Mouse (Mus musculus) mammary gland, adult 2 months (tissue): Measurements from ENCODE around the gene Tmem209. TPM values are rescaled to one million over a fixed set of nuclear protein-coding genes. Genes with fewer than 3 reads are reported as not detected.

ENCODE experiments used
- polyA plus RNA-seq: library from polyadenylated mRNA; depleted of rRNA; stranded (reverse); fragments of >200 nt; gene quantifications from 2 replicates; pipeline ENCODE4 v1.2.3, GENCODE M21; 2012; ENCODE audit warnings: low replicate concordance; rRNA removed

The Tmem209 gene
- polyA plus RNA-seq = 29.0 and 75.8 TPM in 2 replicates

DNA sequence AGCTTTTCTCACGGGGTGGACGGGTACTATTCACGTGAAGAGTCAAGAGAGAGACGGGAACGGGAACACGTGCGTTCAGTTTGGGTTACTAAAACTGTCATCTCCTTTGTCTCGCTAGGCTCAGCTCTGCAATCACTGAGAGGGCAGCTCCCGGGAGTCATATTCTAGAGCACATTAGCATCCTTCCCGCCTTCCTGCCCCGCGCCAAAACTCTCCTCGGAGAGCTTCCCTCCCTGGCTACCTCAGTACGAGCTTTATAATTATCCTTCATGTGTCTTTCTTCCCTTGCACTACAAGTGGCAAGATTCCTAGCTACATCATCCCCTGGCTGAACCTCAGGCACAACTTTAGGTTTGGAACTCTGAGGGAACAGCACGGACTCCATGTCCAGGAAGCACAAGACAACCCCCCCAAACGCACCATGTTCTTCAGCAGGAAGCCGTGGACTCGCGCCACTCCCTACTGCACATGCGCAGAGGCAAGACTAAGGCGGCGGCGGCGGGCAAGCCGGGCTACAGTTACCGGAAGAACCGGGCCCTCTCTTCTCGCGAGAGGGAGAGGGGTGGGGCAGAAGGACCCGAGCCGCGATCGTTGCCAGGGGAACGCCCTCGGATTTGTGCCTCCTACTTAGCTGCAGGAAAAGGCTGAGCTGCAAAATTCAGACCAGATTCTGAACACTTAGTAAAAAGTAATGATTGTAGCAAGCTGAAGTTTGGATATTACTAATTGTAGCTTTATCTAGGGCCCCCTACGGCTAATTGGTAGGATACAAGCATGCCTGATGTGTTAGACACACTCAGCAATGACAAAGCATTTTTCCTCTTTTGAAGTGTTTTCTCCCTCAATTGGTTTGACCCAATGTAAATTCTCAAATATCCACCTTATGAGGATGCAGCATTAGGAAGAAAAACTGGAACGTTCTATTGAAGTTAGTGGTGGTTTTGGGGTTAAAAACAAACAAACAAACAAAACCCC lies at the start of gene Tmem209, which contains the start of gene Ssmem1:
Gene Tmem209, minus strand, starts transcription at position 519 of the 975 bp plus-strand sequence.
Gene Ssmem1, plus strand, starts transcription at position 585 of the 975 bp plus-strand sequence.

DNA sequence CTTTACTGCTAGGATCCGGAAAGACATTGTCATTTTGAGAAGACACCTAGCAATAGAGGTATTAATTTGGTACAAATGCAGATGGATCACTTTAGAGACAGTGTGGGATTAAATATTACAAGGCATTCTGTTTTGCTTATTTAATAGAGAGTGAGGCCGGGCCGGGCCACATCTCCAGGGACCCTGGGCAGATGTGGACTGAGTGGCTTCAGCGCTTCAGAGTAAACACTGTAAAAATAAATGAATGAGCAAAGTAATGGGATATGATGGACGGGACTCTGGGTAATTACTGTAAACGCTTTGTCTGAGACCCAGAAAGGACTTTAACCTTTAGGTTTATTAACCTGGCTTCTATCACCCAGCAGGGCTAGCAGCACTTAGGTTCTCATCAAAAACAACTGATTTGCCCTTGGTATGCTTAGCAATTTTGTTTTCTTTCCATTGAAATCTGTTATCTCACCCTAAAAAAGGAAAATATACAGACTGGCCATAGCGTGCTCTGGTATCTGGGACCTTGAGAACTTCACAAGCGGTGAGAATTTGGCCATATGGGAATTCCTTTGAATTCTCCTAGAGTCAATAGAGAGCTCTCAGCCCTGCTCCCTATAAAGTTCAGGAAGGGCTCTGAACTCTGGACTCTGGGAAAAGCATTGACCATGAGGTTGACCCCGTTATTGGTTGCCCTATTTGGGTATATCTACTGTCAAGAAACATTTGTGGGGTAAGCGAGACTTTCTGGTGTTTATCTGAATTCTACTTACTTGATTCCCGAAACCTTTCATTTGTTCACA lies 31.6 kb upstream of the Tmem209 start, which contains the start of gene Cpa2:
Gene Cpa2, plus strand, starts transcription at position 574 of the 791 bp plus-strand sequence.

Other genes starting within 250 kb of the Tmem209 start
- gene Ube2h, start 205.2 kb downstream of the Tmem209 start, polyA plus RNA-seq = 47.0 and 154 TPM in 2 replicates
- gene Zc3hc1, start 118.8 kb downstream of the Tmem209 start, polyA plus RNA-seq = 13.7 and 14.9 TPM in 2 replicates
- 13.6 and 24.2 TPM in 2 replicates for gene Klhdc10, start 107.9 kb downstream of the Tmem209 start, polyA plus RNA-seq
- not detected in 2 replicates for gene Ssmem1, start 66 bp upstream of the Tmem209 start, polyA plus RNA-seq
- 0.14 and 0.47 TPM in 2 replicates for gene Cpa2, start 31.8 kb upstream of the Tmem209 start, polyA plus RNA-seq
- gene Cpa4, start 58.6 kb upstream of the Tmem209 start, polyA plus RNA-seq = 0.72 TPM in 1 of 2 replicates, not detected in the other
- 0.13 TPM in 1 of 2 replicates, not detected in the other for gene Cpa5, start 101.2 kb upstream of the Tmem209 start, polyA plus RNA-seq
- 0.39 TPM in 1 of 2 replicates, not detected in the other for gene Cpa1, start 129.4 kb upstream of the Tmem209 start, polyA plus RNA-seq
- 3.3 and 4.2 TPM in 2 replicates for gene Cep41, start 184.0 kb upstream of the Tmem209 start, polyA plus RNA-seq
- gene Mest, start 213.8 kb upstream of the Tmem209 start, polyA plus RNA-seq = 70.9 and 203 TPM in 2 replicates